Mouse (Mus musculus): Measurements from ENCODE around the gene Klhdc1. TPM values are rescaled to one million over a fixed set of nuclear protein-coding genes. Genes with fewer than 3 reads are reported as not detected.

Klhdc1 gene
- polyA plus RNA-seq, 1 experiment = 8.1 TPM

DNA sequence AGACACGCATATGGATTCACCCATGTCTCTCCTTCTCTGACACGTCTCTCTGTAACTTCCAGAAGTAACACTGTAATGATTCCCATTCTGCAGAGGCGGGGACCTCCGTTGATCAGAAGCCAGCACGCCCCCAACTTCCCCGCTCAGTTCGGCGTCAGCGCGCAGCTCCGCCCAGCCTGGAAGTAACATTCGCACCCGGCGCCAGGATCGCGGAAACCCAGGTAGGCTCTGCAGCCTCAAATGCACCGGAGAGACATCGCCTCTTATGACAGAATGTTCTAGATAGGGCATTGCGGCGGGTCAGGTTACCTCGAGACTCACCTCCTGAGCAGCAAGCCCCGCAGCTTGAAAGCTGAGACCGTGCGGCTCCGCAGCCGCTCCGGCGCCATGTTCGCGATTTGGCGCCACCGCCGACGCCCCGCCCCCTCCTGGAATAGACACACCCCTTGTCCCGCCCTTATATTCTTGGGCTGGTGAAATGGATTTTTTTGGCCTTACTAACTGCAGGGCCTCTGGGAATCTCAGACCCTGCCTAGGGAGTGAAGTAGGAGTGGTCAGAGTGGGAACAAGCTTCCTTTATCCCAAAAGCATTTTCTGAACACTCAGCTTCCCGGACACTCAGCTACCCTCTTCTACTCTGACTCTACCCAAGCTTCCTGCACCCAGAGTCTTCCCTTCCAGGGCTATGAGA is 13.1 kb upstream of the Klhdc1 start, which contains the start of gene Pole2:
Pole2 (minus strand) TSS at position 420 of the 691 bp plus-strand sequence.
- Histone ChIP-seq H3K79me2 (ENCODE audit: control insufficient read depth, insufficient read depth) (no peaks in the 10 kb centered on the region), H3K4me3 (peak within 1 kb of the TSS; percentile 48), H3K4me2 (ENCODE audit: low read depth) (peak within 1 kb of the TSS; percentile 90), H3K36me3 (ENCODE audit: control insufficient read depth, insufficient read depth) (no peaks in the 10 kb centered on the region), H3K27me3 (ENCODE audit: control insufficient read depth, insufficient read depth, insufficient read length) (no peaks in the 10 kb centered on the region), H3ac (ENCODE audit: control insufficient read depth, insufficient read length) (no peak within 1 kb of the TSS)
- TF ChIP-seq MAX (IDR thresholded peaks at IDR 0.05; ENCODE audit: low read depth) (no peak), MYOD1 (IDR thresholded peaks at IDR 0.05; ENCODE audit: control insufficient read depth in 1 of 3, insufficient read length in 2 of 3, low read depth in 2 of 3) (no peak), POLR2A (IDR thresholded peaks at IDR 0.05; ENCODE audit: insufficient read length, low read depth) (peak; percentile 58), E2F4 (IDR thresholded peaks at IDR 0.05; ENCODE audit: insufficient read depth) (peak; percentile 84)

DNA sequence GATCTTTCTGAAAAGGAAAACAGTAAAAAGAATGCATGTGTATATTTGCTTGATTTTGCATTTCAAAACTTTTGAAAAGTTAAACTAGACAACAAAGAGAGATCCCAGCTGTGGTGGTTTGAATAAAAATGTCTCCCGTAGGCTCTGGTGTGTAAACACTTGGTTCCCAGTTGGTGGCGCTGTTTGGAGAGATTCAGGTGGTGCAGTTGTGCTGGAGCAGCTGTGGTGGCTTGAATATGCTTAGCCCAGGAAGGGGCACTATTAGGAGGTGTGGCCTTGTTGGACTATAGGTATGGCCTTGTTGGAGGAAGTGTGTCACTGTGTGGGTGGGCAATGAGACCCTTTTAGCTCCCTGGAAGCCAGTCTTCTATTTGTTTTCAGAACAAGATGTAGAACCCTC is 11.7 kb upstream of the Klhdc1 start:
- H3K4me3 ChIP-seq = no peak overlapping the region
- TF ChIP-seq TCF3 (IDR thresholded peaks at IDR 0.05; ENCODE audit: insufficient read length, low read depth) (no peak), TCF12 (IDR thresholded peaks at IDR 0.05; ENCODE audit: insufficient read depth, poor library complexity, severe bottlenecking) (no peak), SRF (IDR thresholded peaks at IDR 0.05; ENCODE audit: control insufficient read depth, insufficient read length, low read depth) (no peak), REST (IDR thresholded peaks at IDR 0.05; ENCODE audit: insufficient read depth, insufficient read length) (no peak), POLR2A (IDR thresholded peaks at IDR 0.05; ENCODE audit: insufficient read length, low read depth) (no peak), POLR2AphosphoS2 (IDR thresholded peaks at IDR 0.05; ENCODE audit: insufficient read length, low read depth) (no peak), E2F4 (IDR thresholded peaks at IDR 0.05; ENCODE audit: insufficient read depth) (no peak)
- no peaks in the 10 kb centered on the region for H3K36me3 ChIP-seq (ENCODE audit: control insufficient read depth, insufficient read depth)
- no peak overlapping the region for H3ac ChIP-seq (ENCODE audit: control insufficient read depth, insufficient read length)
- no peaks in the 10 kb centered on the region for H3K79me2 ChIP-seq (ENCODE audit: control insufficient read depth, insufficient read depth)
- H3K27me3 ChIP-seq (ENCODE audit: control insufficient read depth, insufficient read depth, insufficient read length) = no peaks in the 10 kb centered on the region
- H3K4me2 ChIP-seq (ENCODE audit: low read depth) = no peak overlapping the region

DNA sequence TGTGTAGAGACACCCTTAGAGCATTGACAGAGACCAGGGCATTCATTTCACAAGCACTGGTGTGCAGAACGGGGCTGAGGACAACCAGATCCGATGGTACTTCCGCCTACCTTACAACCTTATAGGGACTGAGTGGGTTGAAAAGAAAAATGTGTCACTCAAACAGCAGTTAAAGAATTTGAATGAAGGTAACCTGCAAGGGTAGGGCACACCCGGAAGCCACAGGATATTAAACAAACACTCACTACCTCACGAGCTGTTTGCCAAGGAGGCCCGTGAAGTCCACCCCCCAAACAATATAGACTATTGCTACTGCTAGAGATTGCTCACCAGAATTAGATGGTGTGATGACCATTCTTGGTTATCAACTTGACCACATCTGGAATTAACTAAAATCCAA is 5.2 kb upstream of the Klhdc1 start:
- H3K4me3 ChIP-seq = no peak overlapping the region
- no peaks in the 10 kb centered on the region for H3K79me2 ChIP-seq (ENCODE audit: control insufficient read depth, insufficient read depth)
- H3K36me3 ChIP-seq (ENCODE audit: control insufficient read depth, insufficient read depth) = no peaks in the 10 kb centered on the region
- no peak for TF ChIP-seq TCF3 (IDR thresholded peaks at IDR 0.05; ENCODE audit: insufficient read length, low read depth)
- TF ChIP-seq MAX (IDR thresholded peaks at IDR 0.05; ENCODE audit: low read depth) = no peak
- no peak for TF ChIP-seq USF1 (IDR thresholded peaks at IDR 0.05; ENCODE audit: low read depth)
- TF ChIP-seq REST (IDR thresholded peaks at IDR 0.05; ENCODE audit: insufficient read depth, insufficient read length) = no peak
- no peak for TF ChIP-seq MYOD1 (IDR thresholded peaks at IDR 0.05; ENCODE audit: control insufficient read depth in 1 of 3, insufficient read length in 2 of 3, low read depth in 2 of 3)
- H3K4me2 ChIP-seq (ENCODE audit: low read depth) = no peak overlapping the region
- H3ac ChIP-seq (ENCODE audit: control insufficient read depth, insufficient read length) = no peak overlapping the region
- no peaks in the 10 kb centered on the region for H3K27me3 ChIP-seq (ENCODE audit: control insufficient read depth, insufficient read depth, insufficient read length)

DNA sequence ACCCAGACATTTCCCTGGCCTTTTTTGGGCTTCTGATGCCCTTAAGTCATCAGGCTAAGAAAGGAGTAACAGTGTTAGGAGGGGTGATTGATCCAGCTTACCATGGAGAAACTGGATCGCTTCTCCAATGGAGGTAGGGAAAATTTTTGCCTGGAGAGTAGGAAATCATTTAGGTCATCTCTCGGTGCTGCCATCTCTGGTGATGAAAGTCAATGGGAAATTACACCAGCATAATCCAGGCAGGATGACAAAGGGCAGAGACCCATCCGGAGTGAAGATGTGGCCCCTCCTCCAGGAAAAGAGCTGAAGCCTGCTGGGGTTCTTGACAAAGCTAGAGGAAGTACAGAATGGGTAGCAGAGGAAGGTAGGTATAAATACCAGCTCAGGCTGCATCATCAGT is 2.7 kb upstream of the Klhdc1 start:
- Histone ChIP-seq H3K4me2 (ENCODE audit: low read depth) (peak overlapping the region; percentile 18), H3K27me3 (ENCODE audit: control insufficient read depth, insufficient read depth, insufficient read length) (no peaks in the 10 kb centered on the region), H3K36me3 (ENCODE audit: control insufficient read depth, insufficient read depth) (no peaks in the 10 kb centered on the region), H3K79me2 (ENCODE audit: control insufficient read depth, insufficient read depth) (no peaks in the 10 kb centered on the region), H3K4me3 (no peak overlapping the region), H3ac (ENCODE audit: control insufficient read depth, insufficient read length) (no peak overlapping the region)
- no peak for TF ChIP-seq E2F4 (IDR thresholded peaks at IDR 0.05; ENCODE audit: insufficient read depth)
- no peak for TF ChIP-seq TCF3 (IDR thresholded peaks at IDR 0.05; ENCODE audit: insufficient read length, low read depth)
- no peak for TF ChIP-seq POLR2A (IDR thresholded peaks at IDR 0.05; ENCODE audit: insufficient read length, low read depth)
- TF ChIP-seq MAX (IDR thresholded peaks at IDR 0.05; ENCODE audit: low read depth) = no peak
- TF ChIP-seq USF1 (IDR thresholded peaks at IDR 0.05; ENCODE audit: low read depth) = no peak
- no peak for TF ChIP-seq SRF (IDR thresholded peaks at IDR 0.05; ENCODE audit: control insufficient read depth, insufficient read length, low read depth)
- TF ChIP-seq REST (IDR thresholded peaks at IDR 0.05; ENCODE audit: insufficient read depth, insufficient read length) = no peak
- no peak for TF ChIP-seq TCF12 (IDR thresholded peaks at IDR 0.05; ENCODE audit: insufficient read depth, poor library complexity, severe bottlenecking)
- TF ChIP-seq CEBPB (IDR thresholded peaks at IDR 0.05; ENCODE audit: insufficient read depth, poor library complexity, severe bottlenecking) = no peak
- no peak for TF ChIP-seq MYOG (IDR thresholded peaks at IDR 0.05; ENCODE audit: control insufficient read depth in 1 of 3, insufficient read depth in 1 of 3, insufficient read length in 2 of 3, low read depth in 2 of 3)
- TF ChIP-seq POLR2AphosphoS2 (IDR thresholded peaks at IDR 0.05; ENCODE audit: insufficient read length, low read depth) = no peak
- no peak for TF ChIP-seq MYOD1 (IDR thresholded peaks at IDR 0.05; ENCODE audit: control insufficient read depth in 1 of 3, insufficient read length in 2 of 3, low read depth in 2 of 3)

GRCm38 (mm10) chr12:69241405-69241770 is 412 bp downstream of the Klhdc1 start:
- TF ChIP-seq E2F4 (IDR thresholded peaks at IDR 0.05; ENCODE audit: insufficient read depth) = no peak
- TF ChIP-seq MAX (IDR thresholded peaks at IDR 0.05; ENCODE audit: low read depth) = no peak
- no peak for TF ChIP-seq POLR2A (IDR thresholded peaks at IDR 0.05; ENCODE audit: insufficient read length, low read depth)
- TF ChIP-seq SRF (IDR thresholded peaks at IDR 0.05; ENCODE audit: control insufficient read depth, insufficient read length, low read depth) = no peak
- no peaks in the 10 kb centered on the region for H3K36me3 ChIP-seq (ENCODE audit: control insufficient read depth, insufficient read depth)

More at GRCm38 (mm10) chr12:69241405-69241770, 412 bp downstream of the Klhdc1 start:
- Histone ChIP-seq H3K27me3 (ENCODE audit: control insufficient read depth, insufficient read depth, insufficient read length) (no peaks in the 10 kb centered on the region), H3K79me2 (ENCODE audit: control insufficient read depth, insufficient read depth) (no peaks in the 10 kb centered on the region), H3K4me2 (ENCODE audit: low read depth) (peak overlapping the region; percentile 88), H3ac (ENCODE audit: control insufficient read depth, insufficient read length) (peak overlapping the region; percentile 98), H3K4me3 (peak overlapping the region; percentile 59)

Measured in myocyte (in vitro differentiated cells).